ENCODE assay signal across 20 mouse cellular contexts in the genomic region with DNA sequence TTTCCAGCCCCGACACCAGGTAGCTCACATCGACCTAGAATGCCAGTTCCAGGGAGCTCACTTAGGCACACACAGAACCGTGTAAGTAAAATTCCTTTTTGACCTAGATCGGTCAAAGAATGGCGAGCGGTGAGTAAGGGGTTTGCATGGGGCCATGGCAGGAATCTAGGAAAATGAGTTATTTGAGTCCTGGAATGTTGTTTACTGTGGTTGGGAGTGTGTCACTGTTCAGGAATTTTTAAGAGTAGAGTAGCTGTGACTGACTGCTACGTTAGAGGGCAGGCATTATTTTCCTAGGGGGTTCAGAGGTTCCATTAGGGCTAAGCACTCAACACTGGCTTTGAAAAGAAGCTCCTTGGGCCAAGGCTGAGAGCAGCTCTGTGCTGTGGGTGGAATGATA. TPM values are rescaled to one million over a fixed set of nuclear protein-coding genes. Genes with fewer than 3 reads are reported as not detected.
DNase-seq lines count a peak whose midpoint lies in the region; ATAC-seq and TF ChIP-seq lines count a peak whose summit lies in the region.
"Had no signal": no experiment of that assay in that cellular context is flagged by ENCODE, and none has a peak within 500 bp of the region (broad histone marks: within the 10 kb centered on the region; RNA-seq: fewer than 3 reads in every experiment).

No protein-coding gene starts in this region.

- H3K27me3 ChIP-seq in heart, postnatal 0 days (ENCODE audit: control insufficient read depth, insufficient read depth, low read length), result no peaks in the 10 kb centered on the region
- no peaks in the 10 kb centered on the region for H3K27me3 ChIP-seq in limb, embryonic 13.5 days
- H3K27me3 ChIP-seq in liver, postnatal 0 days (ENCODE audit: insufficient read depth, low read length), result no peaks in the 10 kb centered on the region
- H3K27me3 ChIP-seq: liver, embryonic 13.5 days; neural tube, embryonic 12.5 days had no signal

- H3K27ac ChIP-seq in heart, postnatal 0 days (ENCODE audit: low read depth), result 0 out of 2 replicates have a peak overlapping the region, but pooled peaks have one; percentile 34
- peak overlapping the region; percentile 53; the same call in 1 of the 2 replicates for H3K27ac ChIP-seq in limb, embryonic 13.5 days
- no peak overlapping the region for H3K27ac ChIP-seq in liver, postnatal 0 days (ENCODE audit: low read depth)
- H3K27ac ChIP-seq: liver, embryonic 13.5 days; macrophage; neural tube, embryonic 12.5 days; stomach, postnatal 0 days had no signal

- H3K36me3 ChIP-seq in heart, postnatal 0 days (replicated peaks; ENCODE audit: control insufficient read depth, insufficient read depth, low read length), result no peaks in the 10 kb centered on the region
- H3K36me3 ChIP-seq in limb, embryonic 13.5 days, result no peaks in the 10 kb centered on the region
- no peaks in the 10 kb centered on the region for H3K36me3 ChIP-seq in liver, postnatal 0 days (replicated peaks; ENCODE audit: insufficient read depth, low read length)
- H3K36me3 ChIP-seq: liver, embryonic 13.5 days; neural tube, embryonic 12.5 days had no signal

- TF ChIP-seq EP300 in heart, postnatal 0 days (IDR thresholded peaks at IDR 0.05; ENCODE audit: low read depth), result no peak
- TF ChIP-seq EP300 in liver, postnatal 0 days (IDR thresholded peaks at IDR 0.05; ENCODE audit: low read depth), result no peak

- DNase-seq in heart, postnatal 0 days (ENCODE audit: low spot score), result no peak
- DNase-seq in heart, postnatal 14 days, result no peak
- DNase-seq in 3134 (ENCODE audit: extremely low read depth, insufficient read length, low spot score), result peak; percentile 64
- DNase-seq in Muller cell, postnatal 12 days (ENCODE audit: inconsistent ontology term), result peak; percentile 51
- DNase-seq in adrenal gland, postnatal 10 days, result no peak
- DNase-seq in liver, postnatal 0 days, result no peak
- DNase-seq: cerebellum, adult 8-10 months; gastrocnemius, postnatal 25 days; layer of hippocampus, postnatal 36 days; liver, embryonic 13.5 days had no signal

- no peak for ATAC-seq in heart, postnatal 0 days (ENCODE audit: insufficient read depth, low read depth)
- ATAC-seq in limb, embryonic 13.5 days (ENCODE audit: low FRiP score, low read depth), result peak; percentile 67
- no peak for ATAC-seq in liver, postnatal 0 days
- ATAC-seq: forebrain, embryonic 16.5 days; hindbrain, embryonic 16.5 days; intestine, embryonic 16.5 days had no signal

- H3K4me3 ChIP-seq in heart, postnatal 0 days (ENCODE audit: low read depth, low read length), result no peak overlapping the region
- H3K4me3 ChIP-seq in limb, embryonic 13.5 days, result no peak overlapping the region
- H3K4me3 ChIP-seq in liver, postnatal 0 days (ENCODE audit: low read depth, low read length), result no peak overlapping the region
- H3K4me3 ChIP-seq: liver, embryonic 13.5 days; neural tube, embryonic 12.5 days had no signal

- H3K4me1 ChIP-seq in heart, postnatal 0 days (ENCODE audit: control insufficient read depth, insufficient read depth), result no peaks in the 10 kb centered on the region
- H3K4me1 ChIP-seq in limb, embryonic 13.5 days, result peaks cover 6% of the 10 kb centered on the region
- 0 out of 2 replicates have a peak, but pooled peaks cover under 1% of the 10 kb centered on the region for H3K4me1 ChIP-seq in liver, postnatal 0 days (ENCODE audit: insufficient read depth)
- H3K4me1 ChIP-seq: liver, embryonic 13.5 days; neural tube, embryonic 12.5 days had no signal

- H3K9ac ChIP-seq in heart, postnatal 0 days (replicated peaks; ENCODE audit: low read depth, low read length), result no peak overlapping the region
- 0 out of 2 replicates have a peak overlapping the region, but pooled peaks have one; percentile 9 for H3K9ac ChIP-seq in limb, embryonic 13.5 days
- H3K9ac ChIP-seq in liver, postnatal 0 days (replicated peaks), result no peak overlapping the region
- H3K9ac ChIP-seq: liver, embryonic 13.5 days; neural tube, embryonic 12.5 days had no signal

- WGBS in heart, postnatal 0 days, result 48% methylated on average over 7 of the region's 7 CpGs
- 54% methylated on average over 7 of the region's 7 CpGs for WGBS in limb, embryonic 13.5 days
- WGBS in liver, postnatal 0 days (ENCODE audit: insufficient replicate concordance), result 68% methylated on average over 7 of the region's 7 CpGs

- intact Hi-C loops in heart, postnatal 14 days (cut with DNase I), result loop anchor here (5.0 kb wide), 1 partner anchor 293 kb away; no protein-coding TSS in a partner anchor

- TF ChIP-seq CTCF in heart, postnatal 0 days (IDR thresholded peaks at IDR 0.05; ENCODE audit: low read depth), result no peak
- TF ChIP-seq CTCF in liver, postnatal 0 days (IDR thresholded peaks at IDR 0.05; ENCODE audit: low read depth), result no peak

- H3K9me3 ChIP-seq in heart, postnatal 0 days (replicated peaks; ENCODE audit: control insufficient read depth, low read length), result no peaks in the 10 kb centered on the region
- no peaks in the 10 kb centered on the region for H3K9me3 ChIP-seq in limb, embryonic 13.5 days
- H3K9me3 ChIP-seq in liver, postnatal 0 days (ENCODE audit: low read length), result no peaks in the 10 kb centered on the region
- H3K9me3 ChIP-seq: liver, embryonic 13.5 days; neural tube, embryonic 12.5 days had no signal

- H3K4me2 ChIP-seq in heart, postnatal 0 days (ENCODE audit: low read depth, low read length), result no peak overlapping the region
- no peak overlapping the region for H3K4me2 ChIP-seq in limb, embryonic 13.5 days (replicated peaks)
- H3K4me2 ChIP-seq in liver, postnatal 0 days (ENCODE audit: low read depth, low read length), result no peak overlapping the region
- H3K4me2 ChIP-seq: liver, embryonic 13.5 days; midbrain, embryonic 11.5 days; neural tube, embryonic 12.5 days had no signal

RNA-seq across cellular contexts. Expression of a gene that starts 31.7 kb away (rescaled TPM):
- total RNA-seq in heart, postnatal 0 days (2014; rRNA removed; ENCODE audit: low replicate concordance), result not detected in 2 replicates
- 0.15 and 0.21 TPM in 2 replicates for polyA plus RNA-seq in heart, postnatal 0 days (2015; fragmentation: Nextera tagmentation; extraction: Ambion mirVana)
- under 1 TPM; 0.51 to 0.55 TPM for total RNA-seq in heart, postnatal 14 days (2021)
- polyA plus RNA-seq in limb, embryonic 13.5 days (2015; fragmentation: Nextera tagmentation; extraction: Ambion mirVana), result not detected in 2 replicates
- total RNA-seq in adrenal gland, postnatal 10 days (2021), result under 1 TPM; 0.39 to 0.99 TPM
- 0.05 TPM in 1 of 2 replicates, not detected in the other for polyA plus RNA-seq in liver, postnatal 0 days (2015; fragmentation: Nextera tagmentation; extraction: Ambion mirVana)
- total RNA-seq: hematopoietic stem cell, adult 5-6 weeks; monocyte, adult 5-6 weeks had no signal
- polyA plus RNA-seq: forebrain, embryonic 16.5 days; hindbrain, embryonic 16.5 days; macrophage; midbrain, embryonic 11.5 days; neural tube, embryonic 12.5 days had no signal

RNA-seq across cellular contexts. Expression of a gene that starts 40.0 kb away (rescaled TPM):
- total RNA-seq in heart, postnatal 0 days (2014; rRNA removed; ENCODE audit: low replicate concordance), result 20.8 and 40.0 TPM in 2 replicates
- 54.3 and 64.3 TPM in 2 replicates for polyA plus RNA-seq in heart, postnatal 0 days (2015; fragmentation: Nextera tagmentation; extraction: Ambion mirVana)
- total RNA-seq in heart, postnatal 14 days (2021), result 10 to 100 TPM; 74.1 to 79.3 TPM
- 136 and 142 TPM in 2 replicates for polyA plus RNA-seq in limb, embryonic 13.5 days (2015; fragmentation: Nextera tagmentation; extraction: Ambion mirVana)
- total RNA-seq in adrenal gland, postnatal 10 days (2021), result 100 to 1,000 TPM; 110 to 118 TPM
- 79.2 and 80.6 TPM in 2 replicates for polyA plus RNA-seq in liver, postnatal 0 days (2015; fragmentation: Nextera tagmentation; extraction: Ambion mirVana)

RNA-seq across cellular contexts. Expression of a gene that starts 48.0 kb away (rescaled TPM):
- 141 and 177 TPM in 2 replicates for total RNA-seq in heart, postnatal 0 days (2014; rRNA removed; ENCODE audit: low replicate concordance)
- polyA plus RNA-seq in heart, postnatal 0 days (2015; fragmentation: Nextera tagmentation; extraction: Ambion mirVana), result 166 and 176 TPM in 2 replicates
- total RNA-seq in heart, postnatal 14 days (2021), result 10 to 100 TPM; 51.4 to 51.8 TPM
- polyA plus RNA-seq in limb, embryonic 13.5 days (2015; fragmentation: Nextera tagmentation; extraction: Ambion mirVana), result 147 and 156 TPM in 2 replicates
- 100 to 1,000 TPM; 123 to 129 TPM for total RNA-seq in adrenal gland, postnatal 10 days (2021)
- polyA plus RNA-seq in liver, postnatal 0 days (2015; fragmentation: Nextera tagmentation; extraction: Ambion mirVana), result 162 and 169 TPM in 2 replicates

RNA-seq across cellular contexts. Expression of a gene that starts 48.6 kb away (rescaled TPM):
- 7.1 and 7.7 TPM in 2 replicates for total RNA-seq in heart, postnatal 0 days (2014; rRNA removed; ENCODE audit: low replicate concordance)
- 5.2 and 5.5 TPM in 2 replicates for polyA plus RNA-seq in heart, postnatal 0 days (2015; fragmentation: Nextera tagmentation; extraction: Ambion mirVana)
- total RNA-seq in heart, postnatal 14 days (2021), result 1 to 10 TPM; 6.6 to 7.6 TPM
- polyA plus RNA-seq in limb, embryonic 13.5 days (2015; fragmentation: Nextera tagmentation; extraction: Ambion mirVana), result 13.4 and 14.1 TPM in 2 replicates
- total RNA-seq in adrenal gland, postnatal 10 days (2021), result 10 to 100 TPM; 14.1 to 16.0 TPM
- polyA plus RNA-seq in liver, postnatal 0 days (2015; fragmentation: Nextera tagmentation; extraction: Ambion mirVana), result 3.1 and 3.7 TPM in 2 replicates

RNA-seq across cellular contexts. Expression of a gene that starts 54.5 kb away (rescaled TPM):
- 24.6 and 74.6 TPM in 2 replicates for total RNA-seq in heart, postnatal 0 days (2014; rRNA removed; ENCODE audit: low replicate concordance)
- polyA plus RNA-seq in heart, postnatal 0 days (2015; fragmentation: Nextera tagmentation; extraction: Ambion mirVana), result 5.4 and 5.7 TPM in 2 replicates
- total RNA-seq in heart, postnatal 14 days (2021), result 10 to 100 TPM; 13.5 to 14.8 TPM
- polyA plus RNA-seq in limb, embryonic 13.5 days (2015; fragmentation: Nextera tagmentation; extraction: Ambion mirVana), result 30.0 and 33.7 TPM in 2 replicates
- 10 to 100 TPM; 29.3 to 41.2 TPM for total RNA-seq in adrenal gland, postnatal 10 days (2021)
- polyA plus RNA-seq in liver, postnatal 0 days (2015; fragmentation: Nextera tagmentation; extraction: Ambion mirVana), result 3.1 and 4.2 TPM in 2 replicates

Comparison
In these comparisons a context has a peak if more than half of its experiments do, and no peak if none do; other contexts are left out.
1. DNase-seq: peak in 3134 (single experiment) and Muller cell, postnatal 12 days (single experiment); none in heart, postnatal 0 days (single experiment), heart, postnatal 14 days (0 of 2), adrenal gland, postnatal 10 days (single experiment) and liver, postnatal 0 days (single experiment).